Comparison of ENCODE assay signal across 11 mouse cellular contexts in genomic region chr8:126379580-126379979, GRCm38 (mm10).
"Had no signal": no experiment of that assay in that cellular context is flagged by ENCODE, and none has a peak within 500 bp of the region (broad histone marks: within the 10 kb centered on the region; RNA-seq: fewer than 3 reads in every experiment).

No protein-coding gene starts in this region.

- ATAC-seq: midbrain, embryonic 16.5 days had no signal

- DNase-seq: lung, adult 18-20 months; lung, postnatal 10 days; lung, postnatal 4 days; right cerebral cortex, adult 18-20 months; right cerebral cortex, postnatal 25 days; right cerebral cortex, postnatal 4 days; spleen, adult 18-20 months; thymus, adult 18-20 months; thymus, postnatal 14 days; thymus, postnatal 36 days had no signal
